Mouse (Mus musculus) monocyte, adult 5-6 weeks (primary cell): ENCODE results near the gene Exoc3l. TPM values are rescaled to one million over a fixed set of nuclear protein-coding genes. Genes with fewer than 3 reads are reported as not detected.
"Not testable (repeated sequence)": the region's sequence is repeated elsewhere in the genome, so short reads cannot be mapped to it uniquely, and the experiment has no call there.

Experiments used
- ATAC-seq: fragments of 153-309, 156-312 bp; replicated peaks from 2 replicates; pipeline ENCODE4 v1.8.0; 2017; ENCODE audit warnings: mild to moderate bottlenecking; ENCODE audit not compliant: low TSS enrichment, insufficient number of reproducible peaks, severe bottlenecking, poor library complexity, low FRiP score
- total RNA-seq: library from RNA; stranded (forward); fragments of 200-1000, 200-491, 200-594 nt; gene quantifications from 3 replicates; pipeline ENCODE4 v1.2.3, GENCODE M21; 2017

Exoc3l gene
- total RNA-seq, 1 experiment from 2014 or later: not detected

DNA sequence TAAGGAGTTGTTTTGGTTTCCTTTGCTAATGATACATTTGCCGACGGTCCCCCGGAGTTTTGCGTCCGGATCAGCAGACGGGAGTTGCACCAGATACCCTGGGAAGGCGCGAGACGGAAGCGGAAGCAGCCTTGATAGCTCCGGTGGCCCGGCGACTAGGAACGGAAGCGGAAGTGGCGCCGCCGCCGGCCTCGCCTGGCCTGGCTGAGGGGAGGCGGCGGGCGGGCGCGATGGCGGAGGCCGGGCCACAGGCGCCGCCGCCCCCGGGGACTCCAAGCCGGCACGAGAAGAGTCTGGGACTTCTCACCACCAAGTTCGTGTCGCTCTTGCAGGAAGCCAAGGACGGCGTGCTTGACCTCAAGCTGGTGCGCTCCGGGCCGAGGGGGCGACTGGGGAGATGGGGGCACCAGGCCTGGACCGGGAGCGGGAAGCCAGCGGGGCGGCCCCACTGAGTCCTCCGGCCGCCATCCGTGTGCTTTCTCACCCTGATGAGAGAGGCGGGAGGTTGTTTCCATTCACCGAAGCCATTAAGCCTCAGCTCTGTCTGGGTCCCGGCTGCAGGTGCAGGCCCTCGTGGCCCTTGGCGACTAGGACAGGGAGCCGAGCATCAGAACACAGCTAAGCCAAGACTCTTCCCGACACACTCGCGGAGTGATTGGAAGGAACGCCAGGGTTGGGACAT lies 1.8 kb upstream of the Exoc3l start, which contains the start of gene E2f4:
Gene E2f4 (plus strand): TSS at position 153 of the 682 bp plus-strand sequence.
- ATAC-seq: peak; percentile 87

DNA sequence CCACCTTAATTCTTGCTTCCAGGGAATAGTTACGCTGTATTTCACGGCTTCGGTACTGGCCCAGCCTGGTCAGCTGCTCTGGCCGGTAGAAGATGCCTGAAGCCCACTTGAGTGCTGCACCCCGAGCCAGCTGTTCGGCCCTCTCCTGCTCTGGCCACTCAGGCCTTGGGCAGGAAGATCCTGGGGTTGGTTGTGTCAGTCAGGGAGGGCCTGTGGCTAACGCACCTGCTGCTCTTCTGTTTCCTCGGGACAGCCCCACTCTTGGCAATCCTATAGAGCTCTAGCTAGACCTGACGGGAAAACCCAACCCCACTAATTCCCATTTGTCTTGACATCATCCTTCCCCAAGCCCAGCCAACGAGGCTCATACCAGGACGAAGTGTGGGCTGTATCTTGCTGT lies 645 bp downstream of the Exoc3l start:
- ATAC-seq: no peak

DNA sequence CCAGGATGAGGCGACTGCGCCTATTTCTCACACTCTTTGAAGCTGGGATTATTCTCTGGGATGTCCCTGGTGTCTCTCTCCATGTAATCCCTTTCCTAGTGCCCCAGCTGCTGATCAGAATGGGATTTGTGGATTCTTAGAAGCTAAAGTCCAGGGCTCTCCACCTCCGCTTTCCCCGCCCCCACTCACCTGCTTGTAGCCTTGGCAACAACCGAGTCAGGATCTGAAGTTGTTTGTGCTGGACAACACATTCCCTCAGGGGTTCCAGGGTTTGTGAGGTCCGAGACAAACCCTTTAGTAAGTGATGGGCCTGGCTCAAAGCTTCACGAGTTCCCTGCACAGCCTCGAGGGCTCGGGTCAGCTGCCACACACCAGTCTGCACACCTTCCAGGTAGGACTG lies 1.1 kb downstream of the Exoc3l start:
- no peak for ATAC-seq

DNA sequence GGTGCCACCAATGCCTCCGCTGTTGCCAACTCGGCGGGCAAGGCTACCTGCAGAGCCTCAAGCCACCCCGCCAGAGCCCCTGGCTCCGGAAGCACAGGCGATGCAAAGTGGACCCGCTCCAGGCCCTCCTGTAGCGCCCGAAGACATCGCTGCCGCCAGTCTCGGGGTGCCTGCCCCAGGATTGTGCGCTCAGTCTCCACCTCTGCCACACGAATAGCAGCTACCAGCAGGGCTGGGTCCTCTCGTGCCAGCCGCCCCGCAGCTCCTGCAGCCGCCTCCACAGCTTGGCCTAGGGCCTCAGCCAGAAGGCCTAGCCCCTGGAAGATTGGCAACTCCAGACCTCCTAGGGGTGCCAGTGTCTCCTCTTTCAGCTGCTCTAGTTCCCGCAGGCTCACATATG lies 2.5 kb downstream of the Exoc3l start:
- ATAC-seq: no peak

DNA sequence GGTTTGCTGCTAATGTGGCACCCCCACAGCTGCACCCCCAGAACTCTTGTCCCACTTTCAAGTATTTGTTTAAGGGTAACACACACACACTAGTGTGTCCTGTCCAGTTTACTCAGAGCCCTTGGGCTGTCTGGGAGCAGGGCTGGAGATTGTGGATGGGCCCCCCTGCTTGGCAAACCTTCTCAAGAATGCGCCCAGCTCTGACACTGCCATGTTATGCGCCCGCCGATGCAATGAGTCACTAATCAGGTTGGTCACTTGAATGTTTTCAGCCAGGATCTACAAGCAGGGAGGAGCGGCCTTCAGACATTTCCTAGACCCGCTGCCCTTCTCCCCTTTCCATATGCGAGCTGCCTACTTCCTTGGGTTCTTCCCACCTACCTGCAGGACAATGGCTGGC lies 3.4 kb downstream of the Exoc3l start:
- no peak for ATAC-seq

DNA sequence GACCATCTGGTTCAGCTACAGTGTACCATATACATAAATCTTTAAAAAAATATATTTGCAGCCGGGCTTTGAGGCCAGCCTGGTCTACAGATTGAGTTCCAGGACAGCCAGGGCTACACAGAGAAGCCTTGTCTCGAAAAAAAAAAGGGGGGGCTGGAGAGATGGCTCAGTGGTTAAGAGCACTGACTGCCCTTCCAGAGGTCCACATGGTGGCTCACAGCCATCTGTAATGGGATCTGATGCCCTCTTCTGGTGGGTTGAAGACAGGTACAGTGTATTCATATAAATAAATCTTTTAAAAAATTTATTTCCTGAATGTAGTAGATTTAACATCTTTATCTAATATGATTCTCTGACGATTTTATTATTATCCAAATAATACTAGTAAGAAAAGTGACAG lies 4.1 kb downstream of the Exoc3l start:
- not testable (repeated sequence) for ATAC-seq

DNA sequence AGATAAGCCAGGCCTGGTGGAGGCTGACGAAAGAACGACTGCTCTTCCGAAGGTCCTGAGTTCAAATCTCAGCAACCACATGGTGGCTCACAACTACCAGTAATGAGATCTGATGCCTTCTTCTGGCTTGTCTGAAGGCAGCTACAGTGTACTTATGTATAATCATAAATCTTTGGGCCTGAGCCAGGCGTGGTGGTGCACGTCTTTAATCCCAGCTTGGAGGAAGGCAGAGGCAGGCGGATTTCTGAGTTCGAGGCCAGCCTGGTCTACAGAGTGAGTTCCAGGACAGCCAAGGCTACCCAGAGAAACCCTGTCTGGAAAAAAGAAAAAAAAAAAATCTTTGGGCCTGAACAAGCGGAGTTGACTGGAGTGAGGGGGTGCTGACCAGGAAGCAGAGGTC lies 4.5 kb downstream of the Exoc3l start:
- ATAC-seq: not testable (repeated sequence)

DNA sequence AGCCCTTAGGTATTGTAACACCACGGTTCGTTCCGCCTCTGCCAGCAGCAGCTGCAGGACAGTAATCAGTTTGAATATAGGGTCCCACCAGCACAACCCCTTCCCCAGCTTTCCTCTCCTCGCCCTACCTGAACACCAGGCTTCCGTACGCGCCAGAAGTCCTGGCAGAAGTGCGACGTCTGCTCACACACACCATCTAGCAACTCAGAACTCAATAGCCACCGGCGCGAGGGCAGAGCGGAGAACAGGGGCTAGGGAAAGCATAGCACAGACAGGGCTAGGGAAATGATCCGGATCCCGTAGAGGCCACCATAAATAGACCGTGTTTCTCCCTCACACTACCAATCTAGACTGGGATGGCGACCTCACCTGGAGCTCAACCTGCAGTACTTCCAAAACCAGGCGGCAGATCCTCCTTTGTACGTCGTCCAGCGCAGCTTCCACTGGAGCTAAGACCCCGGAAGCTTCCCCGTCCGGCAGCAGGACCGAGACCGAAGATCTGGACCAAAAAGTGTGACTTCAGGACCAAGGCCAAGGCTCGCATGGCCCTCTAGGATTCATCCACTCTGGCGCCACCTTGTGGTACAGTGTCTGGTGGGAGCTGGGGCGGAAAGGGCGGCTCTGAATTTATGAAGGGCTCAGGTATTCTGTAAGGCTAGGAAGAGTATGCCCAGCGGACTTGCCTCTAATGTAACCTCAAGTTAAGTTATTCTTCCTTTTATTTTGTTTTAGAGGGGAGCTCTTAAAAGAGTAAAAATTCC lies 5.2 kb downstream of the Exoc3l start:
- ATAC-seq: peak; percentile 57

DNA sequence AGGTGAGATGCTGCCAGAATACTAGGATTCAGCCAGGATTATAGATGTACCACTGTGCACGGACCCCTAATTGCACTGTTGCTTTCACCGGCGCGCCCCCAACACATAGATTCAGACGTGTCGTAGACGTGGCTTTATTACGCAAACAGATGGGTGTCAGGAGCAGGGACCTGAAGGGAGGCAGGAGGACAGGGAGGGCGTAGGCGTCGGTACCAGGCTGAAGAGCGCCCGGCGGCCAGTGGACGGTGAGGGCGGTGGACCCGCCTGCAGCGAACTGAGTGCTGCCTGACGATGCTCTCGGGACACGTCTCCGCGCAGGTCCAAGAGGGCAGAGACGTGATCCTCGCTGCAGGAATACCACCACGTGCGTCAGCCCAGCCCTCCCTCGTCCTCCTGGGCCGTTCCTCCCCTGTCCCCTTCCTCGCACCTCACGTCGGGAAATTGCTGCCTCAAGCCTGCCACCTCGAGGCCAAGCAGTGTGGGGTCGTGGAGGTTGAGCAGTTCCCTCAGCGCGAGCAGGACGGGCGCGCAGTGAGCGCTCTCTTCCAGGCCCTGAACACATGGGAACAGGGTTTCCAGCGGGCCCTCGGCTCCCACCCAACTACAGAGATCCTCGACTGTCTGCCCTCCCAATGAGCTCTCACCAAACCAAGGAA lies 6.0 kb downstream of the Exoc3l start, which contains the start of gene 4931428F04Rik:
Gene 4931428F04Rik (minus strand): TSS at position 60 of the 656 bp plus-strand sequence.
- 0 out of 2 replicates have a peak, but pooled peaks have one; percentile 1 for ATAC-seq

DNA sequence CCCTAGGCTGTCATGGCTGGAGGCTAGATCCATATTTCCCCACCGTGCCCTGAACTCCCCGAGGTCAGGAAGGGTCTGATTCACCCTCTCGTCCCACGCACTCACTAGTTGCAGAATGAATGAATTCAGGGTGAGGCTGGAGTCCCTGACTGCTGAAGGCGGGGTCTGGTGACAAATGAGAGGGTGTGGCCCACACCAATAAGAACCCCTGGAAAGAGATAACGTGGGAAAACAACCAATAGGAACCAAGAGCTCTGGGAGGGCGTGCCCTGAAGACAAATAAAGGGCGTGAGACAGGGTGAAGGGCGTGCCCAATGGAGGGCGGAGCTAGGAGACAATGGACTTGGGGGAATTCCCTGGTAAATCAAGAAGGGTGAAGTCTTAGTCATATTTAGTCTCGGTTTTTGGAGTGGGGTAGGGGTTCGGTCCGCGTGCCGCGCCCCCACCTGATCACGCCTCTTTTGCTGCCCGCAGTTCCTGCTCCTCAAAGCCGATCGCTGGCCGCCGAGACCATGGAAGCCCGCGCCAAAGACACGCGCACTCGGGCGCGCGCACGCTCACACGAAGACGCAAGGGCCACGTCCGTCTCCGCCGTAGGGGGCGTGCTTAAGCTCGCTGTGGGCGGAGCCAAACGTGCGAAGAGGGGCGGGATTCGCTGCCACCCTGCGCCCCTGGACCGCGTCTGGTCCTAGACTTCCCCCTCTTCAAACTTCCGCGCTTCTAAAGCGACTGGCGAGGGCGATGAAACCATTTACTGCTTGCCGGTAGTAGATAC lies 6.8 kb downstream of the Exoc3l start:
- peak; percentile 80 for ATAC-seq

DNA sequence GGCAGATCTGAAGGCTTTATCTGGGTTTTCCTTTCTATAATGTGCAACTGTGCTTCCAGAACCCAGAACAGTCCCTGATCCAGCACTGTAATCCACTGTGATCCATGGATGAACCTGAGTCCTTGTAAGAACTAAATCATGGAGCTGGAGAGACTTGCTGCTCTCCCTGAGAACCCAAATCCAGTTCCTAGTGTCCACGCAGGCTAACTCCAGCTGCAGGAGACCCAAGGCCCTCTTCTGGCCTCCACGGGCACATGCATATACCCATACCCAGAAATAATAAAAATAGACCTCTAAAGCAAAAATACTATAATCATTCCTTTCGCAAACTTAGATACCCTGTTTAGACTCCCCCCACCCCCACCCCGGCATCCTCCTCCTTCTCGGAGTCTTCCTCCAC lies 7.7 kb downstream of the Exoc3l start:
- no peak for ATAC-seq

DNA sequence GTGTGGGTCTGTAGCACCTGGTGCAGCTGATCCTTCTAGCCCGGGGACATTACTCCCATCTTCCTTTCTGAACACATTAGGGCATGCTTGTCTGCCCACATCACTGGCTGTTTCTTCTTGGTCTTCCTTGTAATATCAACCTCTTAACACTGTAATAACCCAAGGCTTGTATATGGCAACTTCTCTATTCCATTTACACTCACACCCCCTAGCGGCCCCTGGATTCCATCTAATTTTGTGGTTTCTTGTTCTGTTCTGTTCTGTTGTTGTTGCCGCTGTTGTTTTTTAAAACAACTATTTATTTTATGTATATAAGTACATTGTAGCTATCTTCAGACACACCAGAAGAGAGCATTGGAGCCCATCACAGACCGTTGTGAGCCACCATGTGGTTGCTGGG lies 9.0 kb downstream of the Exoc3l start:
- no peak for ATAC-seq

DNA sequence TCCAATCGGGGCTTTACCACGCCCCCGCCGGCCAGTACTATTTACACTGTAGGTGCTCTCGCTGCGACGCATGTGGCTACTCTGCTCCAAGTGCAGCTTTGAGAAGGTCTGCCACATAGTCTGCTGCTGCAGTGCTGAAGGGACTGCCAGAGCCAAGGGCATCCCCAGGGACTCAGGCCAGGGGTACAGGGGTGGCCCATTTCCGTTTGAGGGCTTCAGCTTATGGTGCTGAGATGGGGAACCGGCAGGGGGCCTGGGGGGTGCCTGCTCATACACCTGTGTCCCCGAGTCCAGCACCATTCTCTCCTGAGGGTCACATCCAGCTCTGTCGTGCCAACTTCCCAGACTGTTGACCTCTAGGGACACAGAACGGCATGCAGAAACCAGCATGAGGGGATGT lies 10.4 kb downstream of the Exoc3l start:
- ATAC-seq: no peak

DNA sequence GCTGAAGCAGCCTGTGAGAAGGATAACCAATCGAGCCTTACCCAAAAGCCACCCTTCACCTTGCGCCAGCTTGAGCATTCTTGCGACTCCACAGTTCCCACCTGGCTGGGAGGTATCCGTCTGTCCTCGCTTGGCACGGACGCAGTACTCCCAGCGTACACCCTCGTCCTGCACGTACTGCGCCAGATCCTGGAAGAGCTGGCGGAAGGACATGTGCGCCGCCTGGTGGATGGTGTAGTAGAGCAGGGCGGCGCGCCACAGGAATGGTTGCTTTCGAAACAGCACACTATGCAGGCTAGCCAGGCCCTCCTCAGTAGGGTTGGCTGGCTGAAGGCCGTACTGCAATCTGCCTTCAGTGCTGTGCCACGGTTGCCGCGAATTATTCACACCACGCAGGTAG lies 12.8 kb downstream of the Exoc3l start:
- ATAC-seq: peak; percentile 64

DNA sequence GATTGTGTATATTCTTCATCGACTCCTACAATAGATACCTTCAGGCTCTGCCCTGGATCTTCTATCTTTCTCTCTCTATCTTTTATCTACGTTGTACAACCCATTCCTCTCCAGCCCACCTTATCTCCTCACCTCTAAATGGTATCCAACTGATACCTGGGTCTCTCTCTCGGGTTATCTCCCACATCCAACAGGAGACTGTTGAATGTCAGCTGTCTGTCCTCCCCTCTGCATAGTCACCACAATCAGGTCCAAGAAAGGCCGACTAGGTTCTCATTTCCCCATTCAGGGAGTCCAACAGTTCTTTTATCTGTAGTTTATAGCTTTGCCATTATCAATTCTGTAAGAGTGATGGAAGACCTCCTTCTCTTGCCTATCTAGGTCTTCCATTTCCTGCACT lies 13.7 kb downstream of the Exoc3l start:
- no peak for ATAC-seq

DNA sequence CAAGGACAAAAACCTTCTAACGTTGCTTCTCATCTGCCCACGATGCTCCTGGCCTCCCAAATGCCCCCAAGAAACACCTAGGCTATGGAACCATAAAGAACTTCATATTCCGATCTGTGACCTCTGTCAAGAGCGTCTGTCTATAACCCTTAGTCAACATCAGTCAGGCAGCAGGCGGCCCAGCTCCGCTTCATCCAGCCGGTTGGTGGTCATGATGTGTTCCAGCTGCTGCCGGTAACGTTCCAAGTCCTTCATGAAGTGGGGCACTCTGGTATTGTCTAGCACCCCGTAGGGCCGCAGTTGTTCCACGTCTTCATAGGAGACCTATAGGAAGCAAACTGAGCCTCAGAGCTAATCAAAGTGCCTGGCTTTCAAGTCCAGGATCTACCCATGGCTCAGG lies 14.1 kb downstream of the Exoc3l start:
- ATAC-seq: no peak

DNA sequence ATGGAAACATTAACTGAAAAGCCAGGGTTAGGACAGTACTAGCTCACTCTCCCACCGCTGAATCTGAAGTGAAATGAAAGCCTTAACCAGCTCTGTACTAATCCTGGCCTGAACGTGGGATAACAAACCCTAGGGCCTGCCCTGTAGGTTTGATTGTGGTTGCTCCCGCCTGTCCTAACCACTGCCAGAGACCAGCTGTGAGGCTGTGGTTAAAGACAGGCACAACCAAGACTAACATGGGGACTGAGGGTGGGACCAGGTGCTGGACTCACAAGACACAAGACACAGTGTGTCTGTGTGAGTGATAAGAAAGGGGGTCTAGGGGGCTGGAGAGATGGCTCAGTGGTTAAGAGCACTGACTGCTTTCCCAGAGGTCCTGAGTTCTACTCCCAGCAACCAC lies 15.3 kb downstream of the Exoc3l start:
- ATAC-seq: no peak

DNA sequence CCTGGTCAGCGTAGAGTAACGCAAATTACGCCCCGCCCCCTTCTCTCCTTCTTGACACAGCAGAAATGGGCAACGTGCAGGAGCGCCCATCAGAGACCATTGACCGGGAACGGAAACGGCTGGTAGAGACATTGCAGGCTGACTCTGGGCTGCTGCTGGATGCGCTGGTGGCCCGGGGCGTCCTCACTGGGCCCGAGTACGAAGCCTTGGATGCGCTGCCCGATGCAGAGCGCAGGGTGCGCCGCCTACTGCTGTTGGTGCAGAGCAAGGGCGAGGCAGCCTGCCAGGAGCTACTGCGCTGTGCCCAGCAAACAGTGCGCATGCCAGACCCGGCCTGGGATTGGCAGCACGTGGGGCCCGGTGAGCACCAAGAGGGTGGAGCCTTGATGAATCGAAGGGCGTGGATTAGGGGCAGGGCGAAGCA lies 17.0 kb downstream of the Exoc3l start:
- peak; percentile 24; the same call in 1 of the 2 replicates for ATAC-seq
